Mouse (Mus musculus): Measurements from ENCODE around the gene Ostc. TPM values are rescaled to one million over a fixed set of nuclear protein-coding genes. Genes with fewer than 3 reads are reported as not detected.

Ostc gene
- 226 and 234 TPM in 2 replicates for polyA plus RNA-seq (2015; fragmentation: Nextera tagmentation; extraction: Ambion mirVana)

GRCm38 (mm10) chr3:130708967-130709924 is at the start of gene Ostc:
Gene Ostc (minus strand): TSS chr3:130709444.
- Histone ChIP-seq H3K27ac (peak within 1 kb of the TSS; percentile 88), H3K4me2 (peak within 1 kb of the TSS; percentile 85), H3K36me3 (peaks cover 9% of the 10 kb centered on the region), H3K9ac (peak within 1 kb of the TSS; percentile 88), H3K27me3 (no peaks in the 10 kb centered on the region), H3K4me3 (replicated peaks) (peak within 1 kb of the TSS; percentile 86), H3K4me1 (replicated peaks) (peaks cover 26% of the 10 kb centered on the region), H3K9me3 (replicated peaks) (no peaks in the 10 kb centered on the region)
- under 1% methylated on average over 45 of the region's 45 CpGs for WGBS (ENCODE audit: insufficient replicate concordance)
- DNase-seq: peak; percentile 95
- ATAC-seq (ENCODE audit: low read depth): peak; percentile 96

DNA sequence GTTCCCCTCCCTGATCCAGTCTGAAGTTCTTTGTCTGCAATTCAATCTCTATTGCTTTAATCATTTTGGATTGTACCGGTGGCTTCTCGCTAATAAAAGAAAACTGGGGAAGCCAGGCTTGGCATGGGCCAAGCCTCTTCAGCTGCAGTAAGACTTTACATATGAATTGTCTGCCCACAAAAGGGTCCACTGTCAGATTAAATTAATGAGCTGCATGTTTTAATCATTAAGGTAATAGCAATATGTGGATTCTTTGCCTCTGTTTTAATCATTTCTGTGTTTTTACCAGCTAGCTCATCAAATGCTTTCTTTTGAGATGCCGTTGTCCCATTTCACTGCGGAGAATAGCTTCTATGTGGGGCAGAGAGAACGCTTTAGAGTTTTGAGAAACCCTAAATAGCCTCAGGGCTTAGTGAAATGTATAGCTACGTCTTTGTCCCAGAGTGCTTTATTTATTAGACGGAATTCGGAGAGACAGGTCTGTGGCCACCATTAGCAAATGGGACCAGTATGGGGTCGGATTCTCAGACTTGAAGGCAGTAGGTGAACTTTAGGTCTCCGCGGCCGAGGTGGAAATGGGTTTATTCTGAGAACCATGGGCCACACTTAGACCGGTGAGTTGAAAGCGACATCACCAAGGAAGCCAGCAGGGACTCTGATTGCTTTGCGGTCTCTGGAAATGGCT is 49.1 kb upstream of the Ostc start:
- Histone ChIP-seq H3K27me3 (no peaks in the 10 kb centered on the region), H3K36me3 (no peaks in the 10 kb centered on the region), H3K4me2 (no peak overlapping the region), H3K9me3 (replicated peaks) (no peaks in the 10 kb centered on the region), H3K9ac (no peak overlapping the region), H3K27ac (no peak overlapping the region), H3K4me1 (replicated peaks) (no peaks in the 10 kb centered on the region), H3K4me3 (replicated peaks) (no peak overlapping the region)
- ATAC-seq (ENCODE audit: low read depth) (no peak), DNase-seq (no peak)
- 74% methylated on average over 15 of the region's 15 CpGs for WGBS (ENCODE audit: insufficient replicate concordance)

GRCm38 (mm10) chr3:130757117-130757852 is 48.0 kb upstream of the Ostc start:
- no peak overlapping the region for H3K4me3 ChIP-seq (replicated peaks)
- no peak overlapping the region for H3K4me2 ChIP-seq
- no peak for ATAC-seq (ENCODE audit: low read depth)
- no peaks in the 10 kb centered on the region for H3K36me3 ChIP-seq
- H3K27ac ChIP-seq: no peak overlapping the region
- no peaks in the 10 kb centered on the region for H3K27me3 ChIP-seq
- no peaks in the 10 kb centered on the region for H3K4me1 ChIP-seq (replicated peaks)
- 79% methylated on average over 8 of the region's 8 CpGs for WGBS (ENCODE audit: insufficient replicate concordance)
- H3K9me3 ChIP-seq (replicated peaks): no peaks in the 10 kb centered on the region
- no peak for DNase-seq
- H3K9ac ChIP-seq: no peak overlapping the region

- ATAC-seq (ENCODE audit: low read depth) (no peak), DNase-seq (no peak)
- Histone ChIP-seq H3K9me3 (replicated peaks) (no peaks in the 10 kb centered on the region), H3K36me3 (no peaks in the 10 kb centered on the region), H3K27ac (no peak overlapping the region), H3K4me1 (replicated peaks) (no peaks in the 10 kb centered on the region), H3K4me2 (no peak overlapping the region), H3K27me3 (no peaks in the 10 kb centered on the region), H3K4me3 (replicated peaks) (no peak overlapping the region), H3K9ac (no peak overlapping the region)
- WGBS (ENCODE audit: insufficient replicate concordance): 69% methylated on average over 3 of the region's 3 CpGs
Observed at GRCm38 (mm10) chr3:130749206-130749605, 40.0 kb upstream of the Ostc start.

- ATAC-seq (ENCODE audit: low read depth): no peak
- H3K9ac ChIP-seq: no peak overlapping the region
- no peaks in the 10 kb centered on the region for H3K9me3 ChIP-seq (replicated peaks)
- H3K27ac ChIP-seq: no peak overlapping the region
- WGBS (ENCODE audit: insufficient replicate concordance): 65% methylated on average over 10 of the region's 10 CpGs
- no peak for DNase-seq
- H3K4me2 ChIP-seq: no peak overlapping the region
- H3K4me3 ChIP-seq (replicated peaks): no peak overlapping the region
- no peaks in the 10 kb centered on the region for H3K4me1 ChIP-seq (replicated peaks)
- H3K27me3 ChIP-seq: no peaks in the 10 kb centered on the region
- no peaks in the 10 kb centered on the region for H3K36me3 ChIP-seq
Observed at GRCm38 (mm10) chr3:130746673-130747619, 37.7 kb upstream of the Ostc start.

DNA sequence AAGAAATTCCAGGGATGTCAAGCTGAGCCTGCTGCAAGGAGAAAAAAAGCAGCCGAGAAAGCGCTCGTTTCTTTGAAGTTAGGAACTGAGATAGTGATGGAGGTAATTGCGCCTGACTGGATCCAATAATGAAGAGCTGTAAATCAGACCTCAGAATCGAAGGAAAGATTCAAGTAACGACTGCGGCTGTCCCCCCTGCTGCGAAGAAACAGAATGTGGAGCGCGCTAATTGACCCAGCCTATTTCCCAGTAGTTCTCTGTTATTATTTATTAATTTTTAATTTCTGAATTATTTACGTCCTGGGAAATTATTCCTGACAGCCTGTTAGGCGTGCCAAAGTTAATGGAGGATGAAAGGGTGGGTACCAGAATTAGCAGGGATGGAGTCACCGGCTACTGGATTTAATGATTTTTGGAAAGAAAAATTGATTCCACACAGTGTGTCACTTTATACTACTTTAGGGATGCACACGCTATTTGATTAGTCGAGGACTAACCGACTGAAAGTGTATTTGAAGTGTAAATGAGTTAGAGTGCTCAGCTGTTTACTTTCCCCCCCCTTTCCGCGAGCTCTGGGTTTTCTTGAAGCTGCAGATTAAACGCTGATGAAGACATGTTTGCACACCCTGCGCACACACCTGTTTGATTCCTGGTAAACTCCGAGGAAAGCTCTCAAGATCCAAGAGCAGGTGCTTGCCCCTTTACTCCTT is 28.6 kb upstream of the Ostc start:
- DNase-seq: no peak
- Histone ChIP-seq H3K4me1 (replicated peaks) (no peaks in the 10 kb centered on the region), H3K9ac (no peak overlapping the region), H3K4me2 (no peak overlapping the region), H3K27ac (no peak overlapping the region), H3K27me3 (peaks cover 9% of the 10 kb centered on the region; the same call in 1 of the 2 replicates), H3K9me3 (replicated peaks) (no peaks in the 10 kb centered on the region), H3K36me3 (no peaks in the 10 kb centered on the region), H3K4me3 (replicated peaks) (no peak overlapping the region)
- 56% methylated on average over 21 of the region's 21 CpGs for WGBS (ENCODE audit: insufficient replicate concordance)
- no peak for ATAC-seq (ENCODE audit: low read depth)

DNA sequence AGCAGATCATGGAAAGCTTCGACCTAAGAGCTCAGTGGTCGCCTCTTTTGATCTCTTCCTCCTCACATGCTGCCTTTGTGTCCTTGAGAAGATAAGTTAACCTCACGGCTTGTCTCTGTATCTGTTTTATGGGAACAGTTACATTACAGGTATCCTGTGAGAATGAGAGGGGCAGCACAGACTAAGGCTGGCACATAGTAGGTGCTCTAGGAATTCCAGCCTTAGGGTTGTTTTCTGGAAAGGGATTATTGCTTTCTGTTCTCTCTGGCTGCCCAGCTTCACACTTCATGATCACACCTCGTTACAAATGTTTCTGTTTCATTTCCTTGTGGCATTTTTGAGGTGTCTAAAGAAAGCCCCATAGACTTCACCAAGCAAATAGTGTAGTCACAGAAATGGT is 27.5 kb upstream of the Ostc start:
- Histone ChIP-seq H3K4me1 (replicated peaks) (no peaks in the 10 kb centered on the region), H3K4me2 (no peak overlapping the region), H3K27ac (no peak overlapping the region), H3K4me3 (replicated peaks) (no peak overlapping the region), H3K36me3 (no peaks in the 10 kb centered on the region), H3K27me3 (peaks cover 9% of the 10 kb centered on the region; the same call in 1 of the 2 replicates), H3K9me3 (replicated peaks) (no peaks in the 10 kb centered on the region), H3K9ac (no peak overlapping the region)
- DNase-seq: no peak
- WGBS (ENCODE audit: insufficient replicate concordance): 37% methylated on average over 4 of the region's 4 CpGs
- ATAC-seq (ENCODE audit: low read depth): no peak

DNA sequence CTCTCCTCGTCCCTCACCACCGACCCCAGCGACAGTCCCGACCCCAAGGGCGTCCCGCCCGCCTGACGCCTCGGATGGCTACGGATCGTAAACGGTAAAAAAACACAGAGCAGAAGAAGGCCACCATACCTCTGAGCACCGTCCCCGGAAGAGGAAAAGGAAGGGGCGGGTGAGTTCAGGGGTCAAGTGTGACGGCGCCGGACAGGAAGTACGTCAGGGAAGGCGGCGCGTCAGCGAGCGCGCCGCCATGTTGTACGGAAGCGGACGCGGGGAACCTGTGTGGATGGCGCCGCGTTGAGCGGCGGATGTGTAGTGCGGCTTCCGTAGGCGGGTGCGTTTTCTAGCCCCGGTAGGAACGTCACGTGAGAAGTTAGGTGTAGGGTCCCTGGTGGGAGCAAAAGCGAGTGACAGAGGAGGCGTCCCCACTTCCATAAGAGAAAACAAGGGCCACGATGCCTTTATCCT is 21.0 kb upstream of the Ostc start, which contains the start of gene Rpl34:
TSS of gene Rpl34 (minus strand) at position 210 of the 465 bp plus-strand sequence.
- DNase-seq (peak; percentile 85), ATAC-seq (ENCODE audit: low read depth) (peak; percentile 99)
- Histone ChIP-seq H3K27ac (peak within 1 kb of the TSS; percentile 84), H3K36me3 (peaks cover 42% of the 10 kb centered on the region), H3K4me1 (replicated peaks) (peaks cover 31% of the 10 kb centered on the region), H3K4me3 (replicated peaks) (peak within 1 kb of the TSS; percentile 98), H3K27me3 (peaks cover 7% of the 10 kb centered on the region; the same call in 1 of the 2 replicates), H3K4me2 (peak within 1 kb of the TSS; percentile 83), H3K9ac (peak within 1 kb of the TSS; percentile 96), H3K9me3 (replicated peaks) (no peaks in the 10 kb centered on the region)
- under 1% methylated on average over 45 of the region's 45 CpGs for WGBS (ENCODE audit: insufficient replicate concordance)

DNA sequence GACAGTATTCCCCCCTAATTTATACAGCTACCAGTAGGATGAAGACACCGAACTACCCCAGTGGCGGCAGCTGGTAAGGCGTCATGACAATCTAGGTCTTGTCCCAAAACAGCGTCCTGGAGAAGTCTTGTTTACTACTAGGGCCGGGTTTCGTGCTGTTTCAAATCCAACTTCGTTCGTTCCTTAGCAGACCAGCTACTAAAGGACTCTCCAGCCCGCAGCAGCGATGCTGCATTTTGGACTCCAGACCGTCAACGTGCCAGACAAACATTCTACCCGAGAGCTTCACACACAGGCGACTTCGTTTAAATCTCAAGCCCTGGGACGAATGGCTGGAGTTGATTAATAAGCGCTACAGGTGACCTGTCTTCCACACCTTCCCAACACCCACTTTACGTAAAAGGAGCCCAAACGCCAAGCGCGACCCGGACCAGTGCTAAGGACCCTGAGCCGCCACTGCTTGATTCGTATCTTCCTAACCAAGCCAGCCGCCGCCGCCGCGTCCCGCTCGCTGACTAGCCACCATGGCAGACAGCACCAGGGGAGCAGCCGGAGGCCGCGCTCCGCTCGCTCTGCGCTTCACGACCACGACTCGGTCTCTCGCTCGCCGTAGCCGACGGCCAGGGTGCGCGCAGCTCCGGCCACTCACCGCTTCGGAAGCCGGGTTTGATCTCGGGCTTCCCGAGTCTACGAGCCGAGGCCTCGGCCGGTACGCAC is 20.4 kb upstream of the Ostc start:
- H3K9ac ChIP-seq: peak overlapping the region; percentile 96
- H3K27me3 ChIP-seq: peaks cover 2% of the 10 kb centered on the region; the same call in 1 of the 2 replicates
- ATAC-seq (ENCODE audit: low read depth) (peak; percentile 60), DNase-seq (peak; percentile 47)
- H3K9me3 ChIP-seq (replicated peaks): no peaks in the 10 kb centered on the region
- peak overlapping the region; percentile 83 for H3K4me2 ChIP-seq
- under 1% methylated on average over 58 of the region's 58 CpGs for WGBS (ENCODE audit: insufficient replicate concordance)
- peak overlapping the region; percentile 98 for H3K4me3 ChIP-seq (replicated peaks)
- H3K27ac ChIP-seq: peak overlapping the region; percentile 84
- H3K4me1 ChIP-seq (replicated peaks): peaks cover 31% of the 10 kb centered on the region
- H3K36me3 ChIP-seq: peaks cover 45% of the 10 kb centered on the region
